Mouse (Mus musculus): ENCODE measurements around the gene Nt5m.
A peak's percentile ranks its signal among the peaks of the same experiment; 100 is the strongest.

Gene Nt5m

GRCm38 (mm10) chr11:59902045-59902726 lies 62.9 kb downstream of the Nt5m start:
- no peak for DNase-seq (ENCODE audit: low read depth, low spot score)

- DNase-seq (ENCODE audit: low read depth, low spot score), result no peak
Observed at GRCm38 (mm10) chr11:59906521-59907123, 67.4 kb downstream of the Nt5m start.

- no peak for DNase-seq (ENCODE audit: low read depth, low spot score)
Observed at GRCm38 (mm10) chr11:59908446-59908845, 69.2 kb downstream of the Nt5m start.

GRCm38 (mm10) chr11:59910586-59910985 lies 71.3 kb downstream of the Nt5m start:
- no peak for DNase-seq (ENCODE audit: low read depth, low spot score)

- no peak for DNase-seq (ENCODE audit: low read depth, low spot score)
Observed at GRCm38 (mm10) chr11:59911523-59911922, 72.3 kb downstream of the Nt5m start.

GRCm38 (mm10) chr11:59913702-59914101 lies 74.5 kb downstream of the Nt5m start:
- DNase-seq (ENCODE audit: low read depth, low spot score), result no peak

GRCm38 (mm10) chr11:59918014-59918413 lies 78.8 kb downstream of the Nt5m start:
- DNase-seq (ENCODE audit: low read depth, low spot score), result no peak

- DNase-seq (ENCODE audit: low read depth, low spot score), result no peak
Observed at GRCm38 (mm10) chr11:59919401-59919800, 80.2 kb downstream of the Nt5m start.

GRCm38 (mm10) chr11:59920331-59920730 lies 81.1 kb downstream of the Nt5m start:
- no peak for DNase-seq (ENCODE audit: low read depth, low spot score)

- peak; percentile 16 for DNase-seq (ENCODE audit: low read depth, low spot score)
Observed at GRCm38 (mm10) chr11:59921265-59921664, 82.0 kb downstream of the Nt5m start.

GRCm38 (mm10) chr11:59930031-59930430 lies 90.8 kb downstream of the Nt5m start:
- no peak for DNase-seq (ENCODE audit: low read depth, low spot score)
